Mouse (Mus musculus): ENCODE measurements around the gene Gm4303. TPM values are rescaled to one million over a fixed set of nuclear protein-coding genes. Genes with fewer than 3 reads are reported as not detected.

Gm4303 gene
- polyA plus RNA-seq (2012; rRNA removed) = not detected in 2 replicates

GRCm38 (mm10) chr10:100345672-100346071 lies at the start of gene Gm4303:
TSS of gene Gm4303 (plus strand) at chr10:100345972.

DNA sequence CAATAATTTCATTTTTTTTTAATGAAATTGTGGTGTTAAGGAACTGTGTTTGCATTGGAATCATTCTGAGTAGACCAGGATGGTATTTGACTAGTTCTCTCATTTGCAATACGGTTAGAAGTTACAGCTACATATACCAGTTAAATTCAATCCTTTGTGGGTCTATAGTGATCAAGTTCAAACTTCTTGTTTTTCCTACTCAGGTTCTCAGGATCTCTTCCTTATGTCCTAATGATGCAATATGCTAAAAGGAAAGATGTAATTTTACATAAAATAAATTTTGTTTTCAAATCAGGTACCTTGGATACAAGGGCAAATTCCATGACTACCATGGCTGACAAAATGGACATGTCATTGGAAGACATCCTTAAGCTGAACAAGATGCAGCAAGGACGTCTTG lies 10.4 kb upstream of the Gm4303 start, which contains the start of gene Gm4301:
Gene Gm4301 (plus strand): TSS at position 301 of the 400 bp plus-strand sequence.

GRCm38 (mm10) chr10:100340536-100340935 lies 5.2 kb upstream of the Gm4303 start, which contains the start of gene Gm4302:
TSS of gene Gm4302 (plus strand) at chr10:100340836.

GRCm38 (mm10) chr10:100350793-100351192 lies 5.0 kb downstream of the Gm4303 start, which contains the start of gene Gm4305:
TSS of gene Gm4305 (plus strand) at chr10:100351093.

GRCm38 (mm10) chr10:100361038-100361437 lies 15.3 kb downstream of the Gm4303 start, which contains the start of gene Gm4307:
TSS of gene Gm4307 (plus strand) at chr10:100361338.

GRCm38 (mm10) chr10:100382460-100382859 lies 36.7 kb downstream of the Gm4303 start, which contains the start of gene Gm4312:
TSS of gene Gm4312 (minus strand) at chr10:100382560.

Other genes with a start within 250 kb of the Gm4303 start
- gene Gm4301, start 10.3 kb upstream of the Gm4303 start, polyA plus RNA-seq (2012; rRNA removed) = not detected in 2 replicates
- gene Gm4302, start 5.1 kb upstream of the Gm4303 start, polyA plus RNA-seq (2012; rRNA removed) = not detected in 2 replicates
- not detected in 2 replicates for gene Gm4305, start 5.1 kb downstream of the Gm4303 start, polyA plus RNA-seq (2012; rRNA removed)
- gene Gm4307, start 15.4 kb downstream of the Gm4303 start, polyA plus RNA-seq (2012; rRNA removed) = not detected in 2 replicates
- gene Gm4312, start 36.6 kb downstream of the Gm4303 start, polyA plus RNA-seq (2012; rRNA removed) = not detected in 2 replicates
- gene Tmtc3, start 141.4 kb downstream of the Gm4303 start, polyA plus RNA-seq (2012; rRNA removed) = 8.2 and 9.5 TPM in 2 replicates
- gene Cep290, start 141.6 kb downstream of the Gm4303 start, polyA plus RNA-seq (2012; rRNA removed) = 5.5 and 6.4 TPM in 2 replicates
- 20.8 and 27.4 TPM in 2 replicates for gene 4930430F08Rik, start 244.5 kb downstream of the Gm4303 start, polyA plus RNA-seq (2012; rRNA removed)
- 0.05 TPM in 1 of 2 replicates, not detected in the other for gene 1700017N19Rik, start 244.5 kb downstream of the Gm4303 start, polyA plus RNA-seq (2012; rRNA removed)

Data from central nervous system, embryonic 18 days (tissue).